Mouse (Mus musculus) MN1 (cell line): Measurements from ENCODE around the gene Sidt1.
"Not testable (repeated sequence)": the region's sequence is repeated elsewhere in the genome, so short reads cannot be mapped to it uniquely, and the experiment has no call there.

ENCODE experiments used
- DNase-seq: peaks from one replicate; pipeline ENCODE4 v3.0.0-alpha.2; 2016; ENCODE audit warnings: low spot score

Gene Sidt1

DNA sequence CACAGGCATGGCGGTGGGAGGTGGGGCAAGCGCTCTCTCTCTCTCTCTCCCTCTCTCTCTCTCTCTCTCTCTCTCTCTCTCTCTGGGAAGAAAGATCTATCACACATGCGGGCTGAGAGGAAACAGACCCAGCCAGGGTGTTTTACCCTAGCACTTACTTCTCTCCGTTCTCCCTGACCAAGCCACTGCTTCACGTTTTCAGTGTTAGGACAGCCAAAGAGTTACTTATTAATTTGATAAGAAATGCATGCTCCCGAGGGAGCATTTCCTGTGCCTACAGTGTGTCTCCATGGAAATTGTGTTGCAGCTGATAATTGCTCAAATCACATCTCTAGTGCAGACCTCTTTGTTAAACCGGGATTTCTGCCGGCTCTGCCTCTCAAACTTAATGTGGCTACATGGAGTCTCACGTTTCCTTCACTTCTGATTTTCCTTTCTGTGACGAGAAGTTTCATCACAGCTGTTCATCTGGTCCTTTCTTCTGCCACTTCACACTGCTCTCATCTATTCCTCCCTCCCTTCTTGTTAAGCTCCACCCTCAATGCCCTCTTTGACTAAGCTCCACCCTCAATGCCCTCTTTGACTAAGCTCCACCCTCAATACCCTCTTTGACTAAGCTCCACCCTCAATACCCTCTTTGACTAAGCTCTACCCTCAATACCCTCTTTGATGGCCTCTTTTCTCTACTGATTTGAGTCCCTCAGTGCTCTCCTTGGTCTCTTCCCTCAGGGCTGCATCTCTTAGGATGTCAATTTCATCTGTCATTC is 30.7 kb downstream of the Sidt1 start:
- no peak for DNase-seq

GRCm38 (mm10) chr16:44299438-44300093 is 33.4 kb downstream of the Sidt1 start:
- no peak for DNase-seq

DNA sequence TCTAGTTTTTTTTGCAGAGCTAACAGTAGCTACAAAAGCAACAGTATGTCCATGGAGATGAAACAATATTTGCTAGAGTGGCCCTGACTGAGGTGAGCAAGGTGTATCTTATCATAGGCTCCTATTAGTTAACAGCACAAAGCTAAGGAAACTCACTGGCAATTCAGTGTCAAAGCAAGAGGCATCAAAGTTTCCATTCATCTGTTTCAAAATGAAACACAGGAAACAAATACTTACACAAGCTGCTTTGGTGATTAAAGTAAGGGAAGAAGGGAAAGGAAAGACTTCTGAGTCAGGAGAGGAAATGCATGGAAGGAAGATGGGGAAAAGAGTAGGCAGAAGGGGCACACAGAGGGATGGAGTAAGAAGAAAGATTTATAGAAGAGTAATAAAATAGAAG is 39.0 kb downstream of the Sidt1 start:
- DNase-seq: no peak

GRCm38 (mm10) chr16:44292681-44293080 is 40.3 kb downstream of the Sidt1 start:
- DNase-seq: not testable (repeated sequence)

DNA sequence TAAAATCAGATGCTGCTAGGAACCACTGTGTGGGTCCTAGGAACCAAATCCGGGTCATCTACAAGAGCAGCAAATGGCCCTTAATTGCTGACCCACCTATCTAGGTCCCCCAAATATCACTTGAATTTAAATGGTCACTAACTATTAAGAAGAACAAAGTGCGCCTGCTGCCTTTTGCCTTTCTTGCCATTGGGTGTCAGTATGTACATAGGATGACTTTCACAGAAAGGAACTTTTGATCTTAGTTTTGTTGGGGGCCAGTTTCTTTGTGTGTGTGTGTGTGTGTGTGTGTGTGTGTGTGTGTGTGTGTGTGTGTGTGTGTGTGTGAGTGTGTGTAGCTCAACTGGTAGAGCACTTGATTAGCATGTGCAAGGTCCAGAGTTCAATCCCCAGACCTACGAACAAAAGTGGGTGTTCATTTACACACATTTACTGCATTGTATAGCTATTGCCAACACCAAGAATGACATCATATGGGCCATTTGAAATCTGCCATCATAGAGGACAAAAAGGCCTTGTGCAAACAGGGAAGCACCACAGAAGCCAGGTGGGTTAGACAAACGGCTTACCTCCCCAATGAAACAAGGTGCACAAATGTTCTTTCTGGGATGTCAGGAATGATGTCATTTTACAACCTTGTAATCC is 43.9 kb downstream of the Sidt1 start:
- DNase-seq: no peak

DNA sequence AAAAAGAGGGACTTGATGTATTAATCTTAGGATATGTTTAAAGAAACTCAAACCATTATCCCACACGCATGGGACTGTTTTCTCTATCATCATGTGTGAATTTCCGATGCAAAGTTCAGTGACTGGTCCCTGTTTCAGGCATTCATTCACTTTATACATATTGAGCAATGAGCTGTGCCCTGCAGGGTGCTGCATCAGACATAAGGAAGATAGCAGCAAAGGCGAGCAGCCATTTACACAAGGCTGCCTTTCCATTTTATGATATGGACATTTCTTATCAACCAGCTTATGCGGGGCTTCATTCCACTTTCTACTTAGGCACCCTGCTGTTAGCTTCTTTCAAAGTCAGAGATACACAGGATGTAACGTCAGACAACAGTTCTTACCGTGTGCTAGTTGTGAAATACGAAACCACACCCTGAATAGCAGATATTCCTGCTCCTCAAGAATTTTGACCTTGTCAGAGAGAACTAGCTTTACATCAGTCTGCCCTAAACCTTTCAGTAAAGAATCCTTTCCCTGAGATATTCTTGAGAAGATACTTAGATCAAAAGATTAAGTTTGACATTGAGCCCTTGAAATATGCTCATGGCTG is 45.5 kb downstream of the Sidt1 start:
- no peak for DNase-seq

DNA sequence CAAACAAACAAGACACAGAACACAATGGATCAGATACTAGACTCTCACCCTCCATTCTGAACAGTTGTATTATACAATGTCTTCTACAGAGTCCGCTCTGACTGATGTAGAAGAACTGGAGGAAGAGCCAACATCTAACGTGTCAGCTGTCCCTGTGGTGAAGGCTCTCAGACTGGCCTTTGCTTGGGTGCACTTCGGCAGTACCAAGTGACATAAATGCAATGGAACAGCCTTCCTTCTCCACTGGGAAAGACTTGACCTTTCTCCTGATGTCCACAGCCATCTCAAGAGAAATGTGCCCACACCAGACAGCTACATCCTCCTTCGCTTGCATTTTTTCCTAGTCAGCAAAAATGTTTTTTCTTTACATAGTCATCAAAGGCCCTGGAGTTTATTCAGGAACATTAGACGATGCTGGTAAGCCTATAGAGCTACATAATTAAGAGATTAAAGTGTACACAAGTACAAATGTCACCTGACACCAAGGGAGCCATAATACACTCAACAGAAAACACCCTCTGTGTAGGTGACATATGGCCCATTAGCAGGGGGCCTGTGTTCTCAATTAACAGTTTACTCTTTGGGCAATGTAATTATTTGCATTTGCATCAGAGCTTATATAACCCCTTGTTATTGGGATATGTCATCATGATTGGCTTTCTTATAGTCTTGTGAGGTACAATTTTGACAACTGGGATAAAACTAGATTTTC is 50.2 kb downstream of the Sidt1 start:
- no peak for DNase-seq

DNA sequence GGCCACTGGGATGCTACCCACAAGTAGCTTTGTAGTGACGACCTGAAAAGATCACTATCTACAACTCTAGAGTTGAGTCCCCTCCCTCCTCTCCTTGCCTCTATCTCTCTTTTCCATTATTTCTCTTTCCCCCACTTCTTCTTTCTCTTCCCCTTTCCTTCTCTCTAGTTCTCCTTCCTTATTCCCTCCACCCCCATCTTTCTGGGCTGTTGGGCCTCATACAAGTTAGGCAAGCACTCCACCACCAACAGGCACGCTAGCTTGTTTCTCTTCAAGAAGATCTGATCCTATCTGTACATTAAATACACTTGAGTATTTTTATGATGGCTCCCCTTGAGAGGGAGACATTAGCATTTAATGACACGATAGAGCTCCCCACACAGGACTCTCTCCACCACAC is 51.0 kb downstream of the Sidt1 start:
- DNase-seq: no peak

DNA sequence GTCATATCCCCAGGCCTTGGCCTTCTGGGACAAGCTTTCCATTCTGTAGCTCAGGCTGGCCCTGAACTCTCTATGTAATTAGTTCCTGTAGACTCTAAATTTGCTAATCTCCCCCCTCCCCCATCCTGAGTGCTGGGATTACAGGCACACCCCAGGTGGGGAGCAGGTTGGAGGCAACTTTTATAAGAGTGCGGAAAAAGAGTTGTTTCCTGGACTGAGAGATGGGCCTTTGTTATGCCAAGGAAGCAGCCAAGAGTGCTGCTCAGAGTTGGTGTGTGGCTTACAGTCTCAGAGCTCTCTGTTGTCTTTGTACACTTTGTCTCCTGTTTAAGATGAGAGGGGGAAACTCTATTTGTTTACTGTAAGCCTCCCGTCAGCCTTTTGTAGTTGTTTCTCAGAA is 52.2 kb downstream of the Sidt1 start:
- no peak for DNase-seq

DNA sequence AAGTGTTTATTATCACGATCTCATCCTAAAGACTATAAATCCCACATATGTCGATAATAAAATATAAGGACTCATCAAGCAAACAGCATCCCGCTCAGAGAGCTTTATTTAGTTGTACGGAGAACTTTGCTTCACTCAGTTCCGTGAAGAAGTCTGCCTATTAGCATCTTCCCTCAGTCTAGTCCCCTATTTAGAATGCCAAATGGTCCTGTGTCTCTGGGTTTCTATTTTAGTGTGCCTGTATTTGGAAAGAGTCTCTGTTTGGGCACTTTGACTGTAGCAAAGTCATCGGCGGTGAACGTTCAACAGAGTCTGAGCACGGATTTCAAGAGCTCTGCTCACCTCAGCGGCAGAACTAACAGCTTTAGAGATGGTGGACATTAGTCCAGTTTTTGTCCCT is 55.8 kb downstream of the Sidt1 start:
- no peak for DNase-seq

DNA sequence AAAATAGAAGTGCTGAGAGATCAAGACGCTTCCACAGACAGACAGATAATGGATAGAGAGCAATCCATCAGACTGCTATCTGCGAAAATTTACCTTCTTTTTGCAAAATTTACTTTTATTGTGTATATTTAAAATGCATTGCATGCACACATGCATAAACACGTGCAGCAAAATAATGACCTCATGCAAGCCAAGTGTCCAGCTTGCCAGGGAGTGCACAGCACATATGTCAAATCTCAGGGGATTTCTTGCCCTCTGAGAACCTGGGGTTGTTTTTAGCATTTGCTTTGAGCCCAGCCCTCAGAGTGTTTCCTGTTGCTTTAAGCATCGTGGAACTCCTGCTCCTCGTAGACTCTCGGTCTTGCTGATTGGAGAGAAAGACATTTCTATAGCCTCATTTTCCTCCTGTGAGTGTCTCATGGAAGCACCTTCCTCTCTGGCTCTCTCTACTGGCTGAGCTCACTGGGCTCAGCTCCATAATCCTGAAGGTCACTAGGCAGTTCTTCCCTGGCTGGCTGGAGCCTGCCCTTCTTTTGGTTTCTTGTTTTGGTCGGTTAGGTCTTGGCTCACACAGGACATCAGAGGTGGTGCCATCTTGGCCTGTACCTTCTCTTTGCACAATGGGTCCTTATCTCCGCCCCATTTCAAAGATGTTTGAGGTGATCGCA is 61.5 kb downstream of the Sidt1 start:
- DNase-seq: no peak

DNA sequence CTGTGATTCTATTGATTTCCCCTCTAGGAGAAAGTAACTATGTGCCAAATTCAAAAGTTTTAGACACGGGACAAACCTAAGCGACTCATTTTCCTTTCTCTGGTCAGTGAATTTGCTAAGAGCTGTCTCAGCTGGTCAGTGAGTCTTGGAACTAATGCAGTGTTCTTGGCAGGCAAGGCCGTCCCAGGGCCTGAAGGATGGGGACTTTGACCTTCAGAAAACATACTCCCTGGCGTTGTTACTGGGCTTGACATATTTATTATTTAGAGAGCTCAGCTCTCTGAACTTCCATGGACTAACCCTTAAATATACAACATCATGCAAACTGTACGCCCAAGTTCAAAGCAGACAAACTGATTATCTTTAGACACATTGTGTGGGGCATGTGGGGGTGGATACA is 62.4 kb downstream of the Sidt1 start:
- no peak for DNase-seq

- DNase-seq: no peak
These were observed 63.4 kb downstream of the Sidt1 start for GRCm38 (mm10) chr16:44269578-44269977.

DNA sequence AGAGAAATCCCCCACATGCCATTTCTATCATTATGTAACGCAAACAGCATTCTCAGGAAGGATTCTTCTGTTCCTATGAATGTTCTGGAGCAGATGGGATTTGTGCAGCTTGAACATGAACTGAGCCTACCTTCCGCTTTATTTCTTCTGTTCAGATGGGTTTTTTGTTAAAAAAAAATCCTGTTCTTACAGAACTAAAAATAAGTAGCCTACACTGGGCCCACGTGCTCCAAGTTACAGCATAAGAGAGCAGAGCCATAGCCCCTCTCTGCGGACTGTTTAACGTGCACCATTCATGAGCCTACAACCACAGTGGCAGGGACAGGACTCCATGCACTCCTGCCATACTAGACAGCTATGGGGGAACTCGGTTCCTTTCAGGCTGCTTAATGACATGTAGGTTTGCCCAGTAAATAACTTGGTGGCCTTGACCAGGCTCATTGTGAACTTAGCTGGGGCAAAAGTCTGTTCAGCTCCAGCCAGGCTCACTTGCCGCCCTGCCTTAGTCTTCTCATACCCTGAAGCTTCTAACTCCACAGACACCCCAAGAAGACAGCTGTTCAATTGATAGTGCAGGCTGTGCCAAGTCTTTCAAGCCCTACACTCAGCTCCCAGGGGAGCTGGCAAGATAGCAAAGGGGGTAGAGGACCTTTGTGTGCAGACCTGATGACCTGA is 64.3 kb downstream of the Sidt1 start:
- no peak for DNase-seq

DNA sequence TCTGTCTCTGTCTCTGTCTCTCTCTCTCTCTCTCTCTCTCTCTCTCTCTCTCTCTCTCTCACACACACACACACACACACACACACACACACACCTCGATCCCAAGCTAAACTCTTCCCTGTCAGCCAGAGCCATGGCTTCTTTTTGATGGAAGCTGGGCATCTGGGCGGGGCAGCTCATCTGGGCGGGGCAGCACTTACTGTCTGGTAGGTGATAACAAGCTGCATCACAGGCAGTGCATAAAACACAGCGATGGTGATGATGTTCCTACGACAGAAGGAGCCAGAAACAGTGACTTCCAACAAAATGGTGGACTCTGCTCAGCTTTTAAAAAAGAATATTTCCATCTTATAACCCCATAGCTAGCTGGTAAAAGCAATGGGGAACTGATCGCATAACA is 67.4 kb downstream of the Sidt1 start:
- DNase-seq: no peak

DNA sequence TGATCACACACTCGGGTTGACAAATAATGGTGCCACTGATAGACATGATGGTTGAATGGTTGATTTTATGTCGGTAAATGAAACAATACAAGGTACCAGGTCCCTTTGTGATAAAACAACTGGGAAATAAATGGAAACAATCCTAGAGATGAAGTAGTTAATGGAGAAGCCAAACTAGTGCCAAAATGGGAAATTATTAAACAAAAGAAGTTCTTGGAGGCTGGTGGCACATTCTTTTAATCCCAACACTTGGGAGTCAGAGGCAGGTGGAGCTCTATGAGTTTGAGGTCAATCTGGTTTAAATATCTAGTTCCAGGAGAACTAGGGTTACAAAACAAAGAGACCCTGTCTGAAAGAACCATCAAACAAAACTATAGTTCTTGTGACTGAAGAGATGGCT is 68.1 kb downstream of the Sidt1 start:
- no peak for DNase-seq

DNA sequence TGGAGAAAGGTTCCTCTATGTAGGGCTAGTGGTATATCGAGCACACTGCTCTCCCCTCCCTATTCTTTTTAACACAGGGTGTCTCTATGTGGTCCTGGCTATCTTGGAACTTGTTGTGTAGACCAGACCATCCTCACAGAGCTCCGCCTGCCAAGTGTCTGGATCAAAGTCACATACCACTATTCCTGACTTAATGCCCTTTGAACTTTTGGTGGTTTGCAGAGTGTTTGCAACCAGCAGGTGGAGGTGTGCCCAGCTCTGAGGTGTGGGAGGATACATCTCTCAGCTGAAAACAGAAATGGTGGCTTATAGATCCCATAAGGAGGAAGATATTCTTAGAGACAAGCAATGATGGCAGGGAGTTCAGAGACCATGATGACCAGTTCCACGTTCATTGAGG is 75.5 kb downstream of the Sidt1 start:
- DNase-seq: no peak

DNA sequence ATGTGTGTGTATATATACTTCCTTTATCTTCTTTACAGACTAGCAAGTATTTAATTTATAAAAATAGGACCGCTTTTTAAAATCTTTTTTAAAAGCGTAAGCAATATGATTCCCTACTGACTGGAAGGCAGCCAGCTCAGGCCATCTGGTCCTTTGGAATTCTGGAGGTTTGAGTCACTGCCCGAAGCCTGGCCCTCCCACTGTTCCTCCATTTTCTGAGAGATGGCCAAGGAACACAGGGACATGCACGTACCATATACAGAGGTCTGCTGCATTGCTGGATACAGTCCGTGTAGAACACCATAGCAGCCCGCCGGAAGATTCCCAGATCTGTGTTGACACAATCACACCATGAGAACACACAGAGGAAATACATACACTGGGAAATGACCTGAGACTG is 78.3 kb downstream of the Sidt1 start:
- DNase-seq: peak; percentile 54

GRCm38 (mm10) chr16:44253797-44254634 is 79.0 kb downstream of the Sidt1 start:
- no peak for DNase-seq

GRCm38 (mm10) chr16:44252735-44253134 is 80.3 kb downstream of the Sidt1 start:
- DNase-seq: no peak
